Mouse (Mus musculus) thymus, adult 2 months (tissue): Measurements from ENCODE around the gene Dnah3. TPM values are rescaled to one million over a fixed set of nuclear protein-coding genes. Genes with fewer than 3 reads are reported as not detected.

Source experiments
- DNase-seq: peaks from one replicate; pipeline ENCODE4 v3.0.0; 2021
- H3K27ac ChIP-seq: fragments of 200-500 bp; 2 replicates; pipeline ENCODE4 v1.5.1; 2012; ENCODE audit warnings: low read length, control low read depth; ENCODE audit not compliant: control insufficient read depth, insufficient read depth
- H3K27me3 ChIP-seq: fragments of 200-500 bp; 2 replicates; pipeline ENCODE4 v1.6.1; 2012; ENCODE audit warnings: mild to moderate bottlenecking, low read length, moderate library complexity, mixed read lengths; ENCODE audit not compliant: control insufficient read depth, insufficient read depth
- H3K36me3 ChIP-seq: fragments of 200-500 bp; 2 replicates; pipeline ENCODE4 v1.6.1; 2012; ENCODE audit warnings: mild to moderate bottlenecking, low read length, moderate library complexity; ENCODE audit not compliant: control insufficient read depth, insufficient read depth
- H3K4me1 ChIP-seq: fragments of 200-500 bp; replicated peaks from 2 replicates; pipeline ENCODE4 v1.6.1; 2012; ENCODE audit warnings: low read length; ENCODE audit not compliant: control insufficient read depth, insufficient read depth
- H3K4me3 ChIP-seq: fragments of 200-500 bp; 2 replicates; pipeline ENCODE4 v1.5.1; 2012; ENCODE audit warnings: mild to moderate bottlenecking, low read length, control low read depth, moderate library complexity; ENCODE audit not compliant: control insufficient read depth, insufficient read depth
- CTCF ChIP-seq: fragments of 200-500 bp; IDR thresholded peaks from 2 replicates; pipeline ENCODE4 v1.5.1; 2012; ENCODE audit warnings: mild to moderate bottlenecking, control low read depth, low read length, moderate library complexity, borderline replicate concordance; ENCODE audit not compliant: control insufficient read depth, poor library complexity, insufficient read depth; ENCODE audit errors: extremely low read depth
- POLR2A ChIP-seq: fragments of 200-500 bp; IDR thresholded peaks from 2 replicates; pipeline ENCODE4 v1.6.1; 2012; ENCODE audit warnings: mild to moderate bottlenecking, low read length, control low read depth, moderate library complexity; ENCODE audit not compliant: control insufficient read depth, poor library complexity, insufficient read depth; ENCODE audit errors: extremely low read depth
- WGBS: fragments of 180-500 bp; shearing (Covaris S2); methylation state at CpG from one replicate; pipeline ENCODE4 v1.1.7; 2018; 5-methylcytosine and 5-hydroxymethylcytosine counted together
- polyA plus RNA-seq: library from polyadenylated mRNA; depleted of rRNA; stranded (reverse); fragments of >200 nt; gene quantifications from 2 replicates; pipeline ENCODE4 v1.2.3, GENCODE M21; 2012; rRNA removed

Dnah3 gene
- polyA plus RNA-seq, result 0.23 and 0.30 TPM in 2 replicates

DNA sequence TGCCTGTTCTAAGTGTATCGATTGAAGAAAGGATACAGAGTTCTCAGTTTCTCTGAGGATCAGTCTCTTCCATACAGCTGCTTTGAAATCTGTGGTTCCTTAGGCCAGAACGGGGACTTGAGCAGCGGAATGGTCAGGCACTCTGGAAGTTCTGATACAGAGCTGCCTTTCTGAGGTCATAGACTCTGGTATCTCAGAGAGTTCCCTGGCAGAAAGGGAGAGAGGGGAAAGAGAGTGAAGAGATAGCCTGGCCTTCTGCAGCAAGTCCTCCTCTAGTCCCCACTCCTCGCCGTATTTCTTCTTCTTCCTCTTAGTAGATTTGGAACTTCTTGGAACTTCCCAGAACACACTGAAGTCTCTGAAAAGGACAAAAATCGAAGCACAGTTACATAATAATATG, at the start of gene Dnah3:
TSS of gene Dnah3 (minus strand) at position 101 of the 400 bp plus-strand sequence.
- TF ChIP-seq POLR2A (no peak), CTCF (no peak)
- 83% methylated on average over 6 of the region's 6 CpGs for WGBS
- no peak within 1 kb of the TSS for H3K4me3 ChIP-seq

DNA sequence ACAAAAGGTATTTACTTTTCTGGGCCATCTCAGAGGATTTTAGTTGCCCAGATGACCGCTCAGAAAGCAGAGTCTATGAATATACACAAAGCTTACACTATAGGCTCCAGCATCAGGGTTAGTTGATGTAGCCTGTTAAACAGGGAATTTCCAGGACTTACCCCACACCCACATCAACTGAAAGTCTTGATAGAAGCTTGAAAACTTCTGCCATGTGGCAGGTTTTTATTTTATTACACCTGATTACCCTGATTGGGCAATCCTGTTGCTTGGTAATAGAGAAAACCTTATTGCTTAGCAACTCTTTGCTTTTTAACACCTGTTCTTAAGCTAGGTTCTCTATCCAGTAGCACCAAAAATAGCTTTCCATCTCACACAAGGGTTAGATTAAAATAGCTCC, 47.7 kb upstream of the Dnah3 start:
- no peak for DNase-seq
- no peak for TF ChIP-seq POLR2A
- TF ChIP-seq CTCF, result no peak
- Histone ChIP-seq H3K36me3 (no peaks in the 10 kb centered on the region), H3K27ac (no peak overlapping the region), H3K4me3 (no peak overlapping the region), H3K4me1 (no peaks in the 10 kb centered on the region), H3K27me3 (no peaks in the 10 kb centered on the region)
- 72% methylated on average over 1 of the region's 1 CpGs for WGBS

More for the DNA sequence above, at the start of gene Dnah3:
- H3K27ac ChIP-seq, result no peak within 1 kb of the TSS
- H3K27me3 ChIP-seq, result no peaks in the 10 kb centered on the region
- H3K4me1 ChIP-seq, result no peaks in the 10 kb centered on the region
- no peak for DNase-seq
- H3K36me3 ChIP-seq, result no peaks in the 10 kb centered on the region

DNA sequence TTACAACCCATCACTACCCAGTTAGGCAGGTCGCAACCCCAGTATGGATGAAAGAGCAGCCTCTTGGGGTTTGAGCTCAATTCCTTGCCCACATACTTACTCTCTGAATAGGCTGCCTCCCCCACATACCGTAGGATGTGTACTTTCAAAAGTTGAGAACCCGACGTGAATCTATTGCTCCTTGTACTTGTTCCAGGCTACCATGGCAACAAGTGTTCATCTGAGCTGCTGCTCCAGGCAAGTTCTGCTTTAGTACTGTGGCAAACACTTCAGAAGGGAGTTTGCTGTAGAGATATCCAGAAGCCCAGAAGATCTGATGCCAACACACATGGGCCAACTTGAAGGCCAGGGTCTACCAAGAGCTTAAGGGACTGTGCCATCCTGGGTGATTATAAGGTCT, 33.9 kb upstream of the Dnah3 start:
- Histone ChIP-seq H3K4me1 (no peaks in the 10 kb centered on the region), H3K27me3 (no peaks in the 10 kb centered on the region), H3K4me3 (no peak overlapping the region), H3K36me3 (no peaks in the 10 kb centered on the region), H3K27ac (no peak overlapping the region)
- no peak for DNase-seq
- no peak for TF ChIP-seq CTCF
- TF ChIP-seq POLR2A, result no peak
- WGBS, result 85% methylated on average over 4 of the region's 4 CpGs

DNA sequence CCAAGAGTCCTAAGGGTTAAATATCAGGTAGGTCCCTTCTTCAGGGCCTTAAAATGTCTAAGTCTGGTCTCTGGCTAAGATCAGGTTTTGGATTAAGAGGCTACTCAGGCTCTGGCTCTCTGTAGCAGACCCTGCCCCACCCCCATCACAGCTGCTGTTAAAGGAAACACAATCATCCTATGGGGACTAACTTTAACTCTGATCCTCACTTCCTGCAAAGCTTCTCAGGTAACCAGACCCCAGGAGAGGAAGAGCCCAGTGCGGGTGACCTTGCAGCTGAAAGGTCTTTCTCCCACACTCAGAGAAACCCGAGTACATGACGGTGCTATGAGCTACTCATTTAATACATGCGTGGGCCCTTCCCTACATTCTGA, 32.6 kb upstream of the Dnah3 start:
- no peak for TF ChIP-seq POLR2A
- TF ChIP-seq CTCF, result no peak
- no peak overlapping the region for H3K27ac ChIP-seq
- H3K36me3 ChIP-seq, result no peaks in the 10 kb centered on the region
- 71% methylated on average over 4 of the region's 4 CpGs for WGBS
- H3K4me1 ChIP-seq, result no peaks in the 10 kb centered on the region
- no peaks in the 10 kb centered on the region for H3K27me3 ChIP-seq
- no peak for DNase-seq
- H3K4me3 ChIP-seq, result no peak overlapping the region

DNA sequence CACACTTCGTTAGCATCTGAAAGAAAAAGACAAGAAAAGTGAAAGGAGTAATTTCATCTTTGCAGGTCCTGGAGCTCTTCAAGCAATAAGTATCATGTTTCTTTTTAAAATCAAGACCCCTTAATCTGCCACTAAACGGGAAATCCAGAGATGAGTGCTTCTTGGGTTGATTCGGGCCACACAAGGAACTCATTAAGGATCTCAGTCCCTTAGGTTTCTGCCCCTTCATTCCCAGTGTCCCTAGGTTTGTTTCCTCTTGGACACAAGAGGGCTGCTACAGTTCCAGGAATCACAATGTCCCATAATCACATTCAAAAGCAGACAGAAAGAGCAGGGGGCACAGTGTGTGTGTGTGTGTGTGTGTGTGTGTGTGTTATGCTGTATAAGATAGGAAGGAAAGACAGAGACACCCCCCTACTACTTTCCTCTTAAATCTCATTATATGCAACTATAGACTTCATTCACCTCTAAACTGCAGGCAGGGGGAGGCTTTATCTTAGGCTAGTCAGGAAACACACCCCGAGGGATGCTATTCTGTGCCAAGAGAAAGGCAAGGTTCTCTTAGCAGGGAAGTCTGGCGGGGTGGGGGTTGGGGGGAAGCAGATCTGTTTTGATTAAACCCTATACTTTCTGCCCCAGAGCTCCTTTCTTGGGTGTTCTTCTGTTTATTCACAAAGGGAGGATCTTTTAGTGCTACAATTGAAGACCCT, 32.1 kb upstream of the Dnah3 start:
- no peak overlapping the region for H3K4me3 ChIP-seq
- no peaks in the 10 kb centered on the region for H3K4me1 ChIP-seq
- 63% methylated on average over 5 of the region's 5 CpGs for WGBS
- H3K27ac ChIP-seq, result no peak overlapping the region
- DNase-seq, result no peak
- TF ChIP-seq CTCF, result no peak
- TF ChIP-seq POLR2A, result no peak
- H3K36me3 ChIP-seq, result no peaks in the 10 kb centered on the region
- no peaks in the 10 kb centered on the region for H3K27me3 ChIP-seq

DNA sequence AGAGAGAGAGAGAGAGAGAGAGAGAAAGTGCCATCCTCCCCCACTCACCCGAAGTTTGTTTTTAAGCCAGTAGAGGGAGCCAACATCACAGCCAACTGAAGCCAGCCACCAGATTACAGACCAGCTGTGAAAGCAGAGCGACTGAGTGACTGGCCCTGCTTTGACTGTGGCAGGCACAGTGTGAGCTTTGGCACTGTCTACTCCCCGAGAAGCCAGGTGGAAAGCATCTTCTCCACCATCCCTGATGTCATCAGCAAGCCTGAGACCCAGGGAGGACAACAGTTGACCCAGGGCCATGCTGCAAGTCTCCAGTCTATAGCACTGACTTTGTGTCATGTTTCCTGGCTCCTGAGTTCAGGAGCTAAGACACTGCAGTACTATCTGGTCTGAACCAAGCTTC, 29.8 kb upstream of the Dnah3 start:
- H3K4me1 ChIP-seq, result no peaks in the 10 kb centered on the region
- no peaks in the 10 kb centered on the region for H3K27me3 ChIP-seq
- DNase-seq, result peak; percentile 21
- no peak overlapping the region for H3K4me3 ChIP-seq
- TF ChIP-seq POLR2A (no peak), CTCF (no peak)
- no peaks in the 10 kb centered on the region for H3K36me3 ChIP-seq
- no peak overlapping the region for H3K27ac ChIP-seq
- 7% methylated on average over 3 of the region's 3 CpGs for WGBS

DNA sequence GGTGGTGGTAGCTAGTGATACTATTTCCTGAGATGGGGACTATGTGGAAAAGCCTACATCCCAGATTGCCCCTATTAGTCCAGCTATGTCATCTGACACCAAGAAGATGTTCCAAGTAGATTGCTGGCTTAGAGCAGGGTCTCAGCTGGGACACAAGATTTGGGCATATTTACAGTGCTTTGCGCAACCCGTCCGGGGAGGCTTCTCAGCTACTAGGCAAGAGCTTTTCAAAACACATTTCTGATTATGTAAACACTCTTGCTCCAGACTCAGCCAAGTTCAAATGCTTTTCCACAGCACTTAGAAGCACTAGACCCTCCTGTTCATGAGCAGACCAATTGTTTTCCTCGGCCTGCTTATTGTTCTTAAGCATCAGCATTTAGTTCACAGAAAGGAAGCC, 28.7 kb upstream of the Dnah3 start:
- 90% methylated on average over 4 of the region's 4 CpGs for WGBS
- Histone ChIP-seq H3K4me3 (no peak overlapping the region), H3K27me3 (no peaks in the 10 kb centered on the region), H3K27ac (no peak overlapping the region), H3K4me1 (no peaks in the 10 kb centered on the region), H3K36me3 (no peaks in the 10 kb centered on the region)
- DNase-seq, result no peak
- TF ChIP-seq CTCF, result no peak
